Mouse (Mus musculus) neural tube, embryonic 10.5 days (tissue): ENCODE measurements at regions not wholly inside any gene's neighbourhood (a gene's known extent, or its start where the extent isn't known, plus 50 kb on each side); places are given as distances from the start of the nearest gene placed in this dataset.

ENCODE experiments used
- DNase-seq: peaks from one replicate; pipeline ENCODE4 v3.0.0-alpha.2; 2017; ENCODE audit warnings: low spot score; ENCODE audit errors: extremely low spot score

- DNase-seq: no peak
These were observed 198.2 kb upstream of the Chl1 start for GRCm38 (mm10) chr6:103312149-103312548.

GRCm38 (mm10) chr6:103312935-103313334 lies 197.5 kb upstream of the Chl1 start:
- no peak for DNase-seq

- peak; percentile 17 for DNase-seq
These were observed 192.3 kb upstream of the Chl1 start for GRCm38 (mm10) chr6:103318081-103318480.

GRCm38 (mm10) chr6:103318677-103319359 lies 191.6 kb upstream of the Chl1 start:
- DNase-seq: no peak

DNA sequence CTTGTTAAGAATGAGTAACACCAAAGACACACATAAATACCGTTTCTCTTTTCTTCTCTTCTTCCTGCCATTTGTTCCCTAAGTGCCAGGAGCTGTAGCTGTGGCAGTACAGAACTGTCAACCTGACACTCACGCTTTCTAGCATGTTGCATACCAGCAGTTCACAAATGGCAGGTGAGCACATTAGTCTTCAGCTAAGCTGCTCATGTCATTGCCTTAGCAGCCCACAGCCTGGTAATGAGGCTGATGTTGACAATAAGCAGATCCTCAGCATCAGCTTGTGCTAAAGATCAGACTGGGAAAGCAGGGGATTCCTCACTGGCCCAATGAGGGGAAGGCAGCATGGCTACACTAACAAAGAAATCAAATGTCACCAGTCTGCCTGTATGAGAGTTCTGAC lies 190.4 kb upstream of the Chl1 start:
- DNase-seq: no peak

DNA sequence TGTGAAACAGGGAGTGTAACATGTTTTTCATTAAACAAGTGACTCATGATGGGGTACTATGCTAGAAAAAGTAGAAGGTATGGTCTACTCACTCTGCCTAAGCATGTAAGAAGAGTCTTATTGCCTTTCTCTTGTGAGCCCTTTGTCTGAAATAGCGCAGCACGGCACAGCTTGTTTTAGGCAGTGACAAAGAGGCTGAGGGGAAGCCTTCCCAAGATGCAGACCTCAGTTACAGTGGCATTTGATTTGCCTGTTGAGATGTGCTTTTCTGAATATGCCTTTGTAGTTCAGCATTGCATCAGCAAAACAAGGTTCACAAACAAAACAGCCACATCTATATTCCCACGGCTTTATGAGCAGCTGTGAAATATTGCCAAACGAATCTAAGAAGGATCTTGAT lies 189.8 kb upstream of the Chl1 start:
- DNase-seq: no peak

DNA sequence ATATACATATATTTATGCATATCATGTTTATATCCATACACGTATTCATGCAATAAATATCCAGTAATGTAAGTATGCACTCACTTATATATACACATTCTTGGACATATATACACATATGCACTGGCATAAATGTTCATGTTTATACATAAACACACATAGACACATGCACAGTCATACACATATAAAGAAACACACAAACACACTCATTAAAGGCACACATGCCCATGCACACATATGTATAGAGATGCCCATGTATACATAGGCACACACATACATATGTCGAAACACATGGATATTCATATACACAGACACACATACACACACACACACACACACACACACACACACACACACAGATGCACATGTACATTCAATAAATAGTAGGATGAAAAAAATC lies 189.3 kb upstream of the Chl1 start:
- DNase-seq: no peak

DNA sequence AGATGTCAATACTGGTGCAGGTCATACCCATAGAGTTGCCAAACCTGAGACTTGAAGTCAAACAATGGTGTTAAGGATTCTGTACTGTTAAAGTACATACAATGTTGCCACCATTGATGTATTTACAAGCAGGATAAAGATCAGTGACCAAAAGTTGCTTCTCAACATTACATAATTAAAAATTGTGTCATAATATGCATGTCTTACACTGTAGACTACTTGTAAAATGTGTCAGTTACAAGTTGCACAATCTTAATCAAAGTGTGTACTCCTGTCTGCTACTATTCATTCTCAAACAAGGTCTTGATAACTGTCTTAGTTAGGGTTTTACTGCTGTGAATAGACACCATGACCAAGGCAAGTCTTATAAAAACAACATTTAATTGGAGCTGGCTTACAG lies 187.9 kb upstream of the Chl1 start:
- no peak for DNase-seq

GRCm38 (mm10) chr6:103335683-103336082 lies 174.7 kb upstream of the Chl1 start:
- no peak for DNase-seq

DNA sequence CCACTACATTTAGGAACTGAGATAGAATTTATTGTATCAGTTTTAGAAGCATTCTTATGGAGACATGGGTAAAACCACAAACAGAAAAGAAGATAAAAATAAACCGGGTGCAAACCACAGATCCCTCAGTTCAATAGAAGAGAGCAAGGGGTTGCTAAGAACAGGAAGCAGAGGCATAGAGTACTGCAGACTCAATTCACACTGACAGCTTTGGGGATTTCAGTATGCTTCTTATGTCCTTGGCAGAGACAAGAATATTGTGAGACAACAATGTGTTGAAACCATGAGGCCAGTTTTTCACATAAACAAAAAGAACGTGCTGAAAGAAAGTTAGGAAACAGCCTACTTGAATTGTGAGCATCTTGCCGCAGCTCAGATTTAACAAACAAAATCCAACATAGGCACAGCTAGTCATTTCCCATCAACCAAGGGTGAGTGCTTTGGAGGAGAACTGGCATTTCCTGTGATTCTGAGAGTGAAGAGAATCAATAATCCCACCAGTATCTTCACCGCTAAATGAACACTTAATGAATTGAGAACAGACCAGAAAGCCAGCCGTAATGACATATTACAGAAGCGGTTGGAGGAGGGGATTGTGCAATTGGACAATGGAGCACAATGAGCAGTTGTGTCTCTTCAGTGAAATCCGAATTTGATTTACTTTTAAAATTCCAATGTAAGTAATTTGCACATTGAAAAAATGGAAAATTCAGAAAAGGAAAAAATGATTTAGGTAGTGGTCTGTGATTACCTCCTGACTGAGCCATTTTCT lies 170.2 kb upstream of the Chl1 start:
- DNase-seq: no peak

DNA sequence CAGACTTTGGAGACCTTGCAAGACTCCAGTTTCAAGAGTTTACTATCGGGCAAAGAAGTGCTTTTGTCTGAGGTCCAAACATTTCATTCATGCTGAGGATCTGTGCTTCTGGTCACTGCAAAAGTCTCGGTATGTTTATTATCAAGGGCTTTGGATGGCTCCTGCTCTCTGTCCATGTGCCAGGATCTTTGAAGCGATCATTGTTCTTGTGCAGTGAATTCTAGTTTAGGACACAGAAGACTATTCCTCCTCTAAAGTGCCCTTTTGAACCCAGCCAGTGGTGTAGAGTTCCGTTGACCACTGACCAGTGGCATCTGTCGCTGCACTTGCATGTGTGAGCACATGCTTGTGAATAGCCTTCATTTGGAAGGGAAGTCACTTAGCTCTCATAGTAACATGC lies 166.9 kb upstream of the Chl1 start:
- no peak for DNase-seq

- DNase-seq: no peak
These were observed 166.0 kb upstream of the Chl1 start for GRCm38 (mm10) chr6:103344413-103344812.

DNA sequence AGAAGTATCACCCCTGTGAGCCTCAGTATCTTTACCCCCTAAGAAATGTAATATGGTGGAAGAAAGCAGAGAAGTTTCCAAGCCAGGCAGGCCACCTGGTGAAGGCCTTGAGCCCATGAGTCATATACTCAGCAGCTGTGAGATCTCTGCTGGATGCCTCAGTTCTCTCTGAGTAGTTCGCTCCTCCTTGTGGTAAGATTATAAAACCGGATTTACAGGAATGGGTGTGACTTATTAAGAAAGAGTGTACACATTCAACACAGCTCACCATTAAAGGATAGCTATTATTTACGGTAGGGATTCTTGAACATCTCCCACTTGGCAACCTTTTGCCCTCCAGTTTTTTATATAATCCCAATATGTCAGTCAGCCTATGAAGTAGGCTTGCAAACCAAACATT lies 165.2 kb upstream of the Chl1 start:
- DNase-seq: no peak

GRCm38 (mm10) chr6:103352405-103353124 lies 157.8 kb upstream of the Chl1 start:
- no peak for DNase-seq

GRCm38 (mm10) chr6:103353346-103353745 lies 157.0 kb upstream of the Chl1 start:
- DNase-seq: no peak

DNA sequence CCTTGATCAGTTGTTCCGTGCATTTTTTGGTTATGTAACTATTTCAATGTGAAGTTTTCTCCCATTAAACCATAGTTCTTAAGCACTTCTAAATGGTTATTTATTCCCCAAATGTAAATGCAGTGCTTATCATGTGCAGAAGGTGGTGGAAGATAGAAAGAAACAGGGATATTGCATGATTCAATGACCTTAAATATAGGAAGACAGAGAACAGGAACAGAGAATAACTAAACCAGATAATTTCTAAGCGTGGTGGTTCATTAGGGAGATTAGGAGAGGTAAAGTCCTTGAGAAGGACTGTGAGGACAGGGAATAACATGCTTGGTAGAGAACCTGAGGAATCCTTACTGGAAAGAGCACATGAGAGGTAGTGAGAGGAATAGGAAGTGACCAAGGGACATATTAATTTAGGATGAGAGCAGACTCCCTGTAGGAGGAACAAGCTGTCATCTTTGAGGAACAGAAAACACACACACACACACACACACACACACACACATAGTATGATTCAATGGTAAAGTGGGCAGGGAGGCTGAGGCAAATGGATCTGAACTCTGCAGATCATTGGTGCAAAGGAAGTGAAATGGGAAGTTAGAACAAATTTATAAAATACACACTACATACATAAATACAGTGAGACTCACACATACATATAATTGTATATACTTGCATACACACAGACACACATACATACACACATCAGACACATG lies 143.4 kb upstream of the Chl1 start:
- DNase-seq: no peak

DNA sequence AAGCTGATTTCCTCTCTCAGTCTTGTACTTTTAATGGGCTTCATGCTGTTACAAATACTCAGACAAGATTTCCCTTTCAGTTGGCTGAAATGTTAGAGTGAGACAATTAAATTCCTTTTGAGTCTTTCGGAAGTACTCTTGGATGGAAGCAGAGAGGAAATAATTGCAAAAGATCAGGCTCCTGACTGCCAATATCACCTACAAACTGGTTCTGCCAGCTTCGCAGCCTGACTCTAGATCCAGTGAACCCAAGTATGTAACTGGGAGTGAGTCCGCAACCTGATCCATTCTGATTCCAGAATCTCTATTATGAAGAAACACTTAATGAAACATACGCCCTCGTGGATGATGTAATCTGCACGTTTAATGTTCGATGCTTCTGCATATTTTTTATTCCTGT lies 135.4 kb upstream of the Chl1 start:
- DNase-seq: no peak

- no peak for DNase-seq
These were observed 133.1 kb upstream of the Chl1 start for GRCm38 (mm10) chr6:103377277-103377676.

- DNase-seq: no peak
These were observed 132.3 kb upstream of the Chl1 start for GRCm38 (mm10) chr6:103378047-103378446.

DNA sequence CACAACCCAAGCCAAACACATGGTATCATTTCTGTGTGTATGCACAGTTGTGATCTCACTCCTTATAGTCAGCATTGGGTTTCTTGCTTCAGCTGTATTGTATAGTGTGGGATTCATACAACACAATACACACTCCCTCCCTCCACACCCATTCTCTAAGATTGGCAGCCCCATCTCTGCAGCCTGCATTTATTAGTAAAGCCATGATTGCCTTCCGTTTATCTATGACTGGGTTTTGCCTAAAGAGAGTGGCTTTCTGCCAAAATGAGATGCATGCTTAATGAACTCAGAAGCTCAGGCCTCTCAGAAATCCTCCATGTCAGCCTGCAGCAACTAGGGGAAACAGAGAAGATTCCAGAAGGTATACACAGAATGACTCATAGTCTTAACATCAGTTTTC lies 129.4 kb upstream of the Chl1 start:
- no peak for DNase-seq

- DNase-seq: no peak
These were observed 128.5 kb upstream of the Chl1 start for GRCm38 (mm10) chr6:103381930-103382329.

DNA sequence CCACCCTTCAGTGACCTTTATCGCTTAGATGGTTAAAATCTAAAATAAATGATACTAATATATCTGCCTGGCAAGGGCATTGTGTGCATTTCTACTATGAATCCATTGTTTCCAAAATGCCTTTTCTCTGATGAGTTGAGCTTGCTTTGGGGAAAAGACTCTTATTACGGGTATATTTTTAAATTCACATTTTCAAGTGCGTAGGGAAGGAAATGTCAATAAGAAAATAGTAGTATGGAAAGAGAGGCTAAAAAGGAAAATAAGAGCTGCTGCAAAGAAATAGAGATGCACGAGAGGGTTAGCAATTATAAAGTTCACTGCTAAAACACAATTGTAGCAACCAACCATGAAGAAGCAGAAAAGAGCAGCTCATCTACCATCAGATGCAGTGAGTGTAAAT lies 123.8 kb upstream of the Chl1 start:
- DNase-seq: no peak
